9 mouse cellular contexts compared by ENCODE assay signal in genomic region chr5:120502675-120503143, GRCm38 (mm10). TPM values are rescaled to one million over a fixed set of nuclear protein-coding genes. Genes with fewer than 3 reads are reported as not detected.
DNase-seq lines count a peak whose midpoint lies in the region; ATAC-seq and TF ChIP-seq lines count a peak whose summit lies in the region.
"Had no signal": no experiment of that assay in that cellular context is flagged by ENCODE, and none has a peak within 500 bp of the region (broad histone marks: within the 10 kb centered on the region; RNA-seq: fewer than 3 reads in every experiment).

No protein-coding gene starts in this region.

- no peaks in the 10 kb centered on the region for H3K36me3 ChIP-seq in thymus, adult 2 months (ENCODE audit: control insufficient read depth, insufficient read depth, low read length)
- 0 out of 2 replicates have a peak, but pooled peaks cover 6% of the 10 kb centered on the region for H3K36me3 ChIP-seq in limb, embryonic 15.5 days

- no peak for DNase-seq in gastrocnemius, adult 2 months
- no peak for DNase-seq in gastrocnemius, adult 18-20 months (ENCODE audit: low spot score)
- no peak for DNase-seq in thymus, adult 2 months
- no peak for DNase-seq in thymus, adult 18-20 months
- no peak for DNase-seq in T-cell, adult 2 months (ENCODE audit: low spot score)
- DNase-seq in yolk sac, embryonic 10.5 days (ENCODE audit: low spot score) = no peak
- DNase-seq in spleen, postnatal 14 days (ENCODE audit: low spot score in 2 of 2) = no peak

- peak overlapping the region; percentile 71 for H3K4me3 ChIP-seq in gastrocnemius, adult 2 months
- peak overlapping the region; percentile 51 for H3K4me3 ChIP-seq in thymus, adult 2 months (ENCODE audit: control insufficient read depth, insufficient read depth, low read length)
- H3K4me3 ChIP-seq in limb, embryonic 15.5 days = peak overlapping the region; percentile 81

- H3K27me3 ChIP-seq in thymus, adult 2 months (ENCODE audit: control insufficient read depth, insufficient read depth, low read length) = no peaks in the 10 kb centered on the region
- no peaks in the 10 kb centered on the region for H3K27me3 ChIP-seq in limb, embryonic 15.5 days

- no peak for TF ChIP-seq POLR2A in thymus, adult 2 months (IDR thresholded peaks at IDR 0.05; ENCODE audit: control insufficient read depth, extremely low read depth, insufficient read depth, low read length, poor library complexity)

- peak overlapping the region; percentile 95 for H3K27ac ChIP-seq in gastrocnemius, adult 2 months
- H3K27ac ChIP-seq in thymus, adult 2 months (ENCODE audit: control insufficient read depth, insufficient read depth, low read length) = no peak overlapping the region
- H3K27ac ChIP-seq in limb, embryonic 15.5 days = no peak overlapping the region

- no peak for TF ChIP-seq CTCF in gastrocnemius, adult 2 months (IDR thresholded peaks at IDR 0.05)
- TF ChIP-seq CTCF in thymus, adult 2 months (IDR thresholded peaks at IDR 0.05; ENCODE audit: borderline replicate concordance, control insufficient read depth, extremely low read depth, insufficient read depth, low read length, poor library complexity) = no peak

- ATAC-seq in limb, embryonic 15.5 days (ENCODE audit: insufficient number of reproducible peaks, low FRiP score, low TSS enrichment, low read depth) = no peak

- WGBS in thymus, adult 2 months = 25% methylated on average over 12 of the region's 12 CpGs
- WGBS in limb, embryonic 15.5 days = 8% methylated on average over 12 of the region's 12 CpGs

- peak overlapping the region; percentile 91 for H3K4me2 ChIP-seq in limb, embryonic 15.5 days

- intact Hi-C loops in gastrocnemius, adult 2 months (cut with DNase I) = no loop called here

- H3K9me3 ChIP-seq in limb, embryonic 15.5 days = no peaks in the 10 kb centered on the region

- peaks cover 13% of the 10 kb centered on the region for H3K4me1 ChIP-seq in thymus, adult 2 months (replicated peaks; ENCODE audit: control insufficient read depth, insufficient read depth, low read length)
- H3K4me1 ChIP-seq in limb, embryonic 15.5 days = peaks cover 31% of the 10 kb centered on the region

- H3K9ac ChIP-seq in limb, embryonic 15.5 days = peak overlapping the region; percentile 83

RNA-seq across cellular contexts. Expression of gene Plbd2, which starts 0.7 kb away (rescaled TPM):
- 10 to 100 TPM; 33.7 to 47.8 TPM for total RNA-seq in gastrocnemius, adult 2 months (2021)
- total RNA-seq in gastrocnemius, adult 18-20 months (2021) = 10 to 100 TPM; 46.9 to 52.2 TPM
- 31.5 and 32.4 TPM in 2 replicates for polyA plus RNA-seq in thymus, adult 2 months (2012; rRNA removed)
- polyA plus RNA-seq in limb, embryonic 15.5 days (2015; fragmentation: Nextera tagmentation; extraction: Ambion mirVana) = 58.9 and 63.4 TPM in 2 replicates

RNA-seq across cellular contexts. Expression of gene Slc8b1, which starts 8.3 kb away (rescaled TPM):
- 10 to 100 TPM in 1 of 2 experiments, 1 to 10 TPM in 1; 8.1 to 10.5 TPM for total RNA-seq in gastrocnemius, adult 2 months (2021)
- total RNA-seq in gastrocnemius, adult 18-20 months (2021) = 1 to 10 TPM; 8.5 to 8.6 TPM
- polyA plus RNA-seq in thymus, adult 2 months (2012; rRNA removed) = 21.9 and 29.1 TPM in 2 replicates
- polyA plus RNA-seq in limb, embryonic 15.5 days (2015; fragmentation: Nextera tagmentation; extraction: Ambion mirVana) = 12.0 and 13.4 TPM in 2 replicates

RNA-seq across cellular contexts. Expression of gene Sds, which starts 26.4 kb away (rescaled TPM):
- total RNA-seq in gastrocnemius, adult 2 months (2021) = under 1 TPM; 0.26 to 0.70 TPM
- total RNA-seq in gastrocnemius, adult 18-20 months (2021) = under 1 TPM in 1 of 2 experiments, not detected in 1; 0.69 TPM
- polyA plus RNA-seq in thymus, adult 2 months (2012; rRNA removed) = 0.65 and 0.75 TPM in 2 replicates
- polyA plus RNA-seq in limb, embryonic 15.5 days (2015; fragmentation: Nextera tagmentation; extraction: Ambion mirVana) = 0.24 TPM in 1 of 2 replicates, not detected in the other
- total RNA-seq: left cerebral cortex, adult 18-20 months had no signal

RNA-seq across cellular contexts. Expression of gene Sdsl, which starts 30.1 kb away (rescaled TPM):
- 1 to 10 TPM in 1 of 2 experiments, under 1 TPM in 1; 0.41 to 1.1 TPM for total RNA-seq in gastrocnemius, adult 2 months (2021)
- total RNA-seq in gastrocnemius, adult 18-20 months (2021) = under 1 TPM in 1 of 2 experiments, not detected in 1; 0.41 TPM
- 1.8 and 2.5 TPM in 2 replicates for polyA plus RNA-seq in thymus, adult 2 months (2012; rRNA removed)
- 0.57 and 0.95 TPM in 2 replicates for polyA plus RNA-seq in limb, embryonic 15.5 days (2015; fragmentation: Nextera tagmentation; extraction: Ambion mirVana)
